Mouse (Mus musculus): ENCODE measurements around the gene Lipi. TPM values are rescaled to one million over a fixed set of nuclear protein-coding genes. Genes with fewer than 3 reads are reported as not detected.

Lipi gene
- polyA plus RNA-seq (2014; fragmentation: Nextera tagmentation; extraction: Ambion mirVana): 0.12 TPM in 1 of 2 replicates, not detected in the other

DNA sequence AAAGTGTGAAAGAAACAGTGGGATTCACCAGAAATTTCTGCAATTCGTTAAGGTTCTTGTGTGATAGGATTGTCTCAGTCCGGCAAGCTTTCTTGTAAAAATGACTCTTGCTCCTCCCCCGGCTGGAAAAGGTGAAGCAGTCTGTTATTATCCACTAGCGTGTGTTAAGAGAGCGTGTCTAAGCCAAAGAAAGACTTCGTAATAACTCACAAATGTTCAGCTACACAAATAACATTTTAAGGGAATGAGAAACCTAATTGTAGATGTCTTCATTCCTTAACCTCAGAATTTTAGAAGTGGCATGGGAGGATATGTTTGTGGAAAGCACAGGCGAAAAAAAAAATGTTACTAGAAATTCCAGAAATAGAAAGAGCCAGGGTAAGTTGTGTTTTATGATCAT lies at the start of gene Lipi:
Lipi (minus strand) TSS at position 101 of the 400 bp plus-strand sequence.
- Histone ChIP-seq H3K4me1 (ENCODE audit: control insufficient read depth, insufficient read depth, low read length) (no peaks in the 10 kb centered on the region), H3K4me3 (ENCODE audit: low read depth, low read length) (no peak within 1 kb of the TSS)
- 60% methylated on average over 7 of the region's 7 CpGs for WGBS

GRCm38 (mm10) chr16:75627862-75628261 lies 42.0 kb upstream of the Lipi start:
- no peak overlapping the region for H3K9ac ChIP-seq (replicated peaks; ENCODE audit: low read depth, low read length)
- no peak for ATAC-seq (ENCODE audit: insufficient number of reproducible peaks, insufficient read depth, low FRiP score, low read depth)
- no peak overlapping the region for H3K4me2 ChIP-seq (replicated peaks; ENCODE audit: low read depth, low read length)
- H3K4me3 ChIP-seq (ENCODE audit: low read depth, low read length): no peak overlapping the region
- H3K27me3 ChIP-seq (ENCODE audit: control insufficient read depth, insufficient read depth, low read length): no peaks in the 10 kb centered on the region
- H3K4me1 ChIP-seq (ENCODE audit: control insufficient read depth, insufficient read depth, low read length): no peaks in the 10 kb centered on the region
- H3K9me3 ChIP-seq (ENCODE audit: control insufficient read depth, low read depth, low read length): no peaks in the 10 kb centered on the region
- 88% methylated on average over 2 of the region's 2 CpGs for WGBS
- H3K27ac ChIP-seq (ENCODE audit: low read length): no peak overlapping the region
- no peaks in the 10 kb centered on the region for H3K36me3 ChIP-seq (ENCODE audit: control insufficient read depth, insufficient read depth, low read length)

More for the DNA sequence above, at the start of gene Lipi:
- H3K27ac ChIP-seq (ENCODE audit: low read length): no peak within 1 kb of the TSS
- no peaks in the 10 kb centered on the region for H3K27me3 ChIP-seq (ENCODE audit: control insufficient read depth, insufficient read depth, low read length)
- no peaks in the 10 kb centered on the region for H3K9me3 ChIP-seq (ENCODE audit: control insufficient read depth, low read depth, low read length)
- no peak within 1 kb of the TSS for H3K9ac ChIP-seq (replicated peaks; ENCODE audit: low read depth, low read length)
- H3K4me2 ChIP-seq (replicated peaks; ENCODE audit: low read depth, low read length): no peak within 1 kb of the TSS
- H3K36me3 ChIP-seq (ENCODE audit: control insufficient read depth, insufficient read depth, low read length): no peaks in the 10 kb centered on the region
- no peak for ATAC-seq (ENCODE audit: insufficient number of reproducible peaks, insufficient read depth, low FRiP score, low read depth)

DNA sequence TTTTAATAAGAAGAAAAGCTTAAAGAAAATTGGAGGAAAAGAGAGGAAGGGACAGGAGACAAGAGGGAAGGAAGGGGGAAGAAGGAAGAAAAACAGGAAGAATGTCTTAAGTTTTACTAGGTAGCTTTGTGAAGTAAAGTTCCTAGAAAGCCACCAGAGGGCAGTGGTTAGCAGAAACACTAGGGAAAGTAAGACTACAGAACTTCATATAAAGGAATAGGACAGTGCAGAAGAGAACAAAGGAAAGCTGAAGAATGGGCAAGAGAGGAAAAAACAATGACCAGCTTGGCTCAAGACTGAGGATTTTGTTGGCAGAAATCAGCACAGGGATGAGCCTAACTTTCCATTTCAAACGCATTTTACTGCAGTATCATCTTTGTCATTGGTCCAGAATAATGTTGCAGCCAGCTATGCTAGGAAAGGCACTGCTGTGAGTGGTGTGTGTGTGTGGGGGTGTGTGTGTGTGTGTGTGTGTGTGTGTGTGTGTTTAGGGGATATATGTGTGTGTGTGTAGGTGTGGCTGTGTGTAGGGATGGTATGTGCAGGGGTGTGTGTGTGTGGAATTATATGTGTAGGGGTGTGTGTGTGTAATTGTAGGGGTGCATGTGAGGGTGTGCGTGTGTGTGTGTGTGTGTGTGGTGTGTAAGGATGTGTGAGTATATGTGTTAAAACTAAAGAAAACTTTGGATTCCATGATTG lies 31.9 kb upstream of the Lipi start:
- no peaks in the 10 kb centered on the region for H3K36me3 ChIP-seq (ENCODE audit: control insufficient read depth, insufficient read depth, low read length)
- no peak overlapping the region for H3K4me3 ChIP-seq (ENCODE audit: low read depth, low read length)
- no peaks in the 10 kb centered on the region for H3K4me1 ChIP-seq (ENCODE audit: control insufficient read depth, insufficient read depth, low read length)
- WGBS: 81% methylated on average over 2 of the region's 2 CpGs
- H3K9ac ChIP-seq (replicated peaks; ENCODE audit: low read depth, low read length): no peak overlapping the region
- ATAC-seq (ENCODE audit: insufficient number of reproducible peaks, insufficient read depth, low FRiP score, low read depth): no peak
- no peak overlapping the region for H3K27ac ChIP-seq (ENCODE audit: low read length)
- H3K9me3 ChIP-seq (ENCODE audit: control insufficient read depth, low read depth, low read length): no peaks in the 10 kb centered on the region
- H3K4me2 ChIP-seq (replicated peaks; ENCODE audit: low read depth, low read length): no peak overlapping the region
- H3K27me3 ChIP-seq (ENCODE audit: control insufficient read depth, insufficient read depth, low read length): no peaks in the 10 kb centered on the region

DNA sequence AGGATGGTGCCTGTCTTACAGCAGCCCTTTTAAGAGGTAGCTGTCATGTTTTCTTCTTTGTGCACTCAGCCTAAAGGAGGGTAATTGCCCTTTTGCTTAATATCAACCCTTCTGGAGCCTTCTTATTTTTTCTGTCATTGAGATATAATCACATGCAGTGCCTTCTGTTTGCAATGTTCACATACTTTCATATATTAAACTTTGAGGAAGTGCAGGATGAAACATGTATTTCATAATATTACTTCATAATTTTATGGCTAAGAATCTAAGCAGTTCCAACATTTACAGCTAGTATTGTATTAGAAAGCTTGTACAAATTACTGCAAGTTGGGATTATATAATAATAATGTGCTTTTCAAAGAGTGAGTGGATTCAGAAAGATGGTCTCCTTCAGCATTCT lies 26.7 kb upstream of the Lipi start:
- Histone ChIP-seq H3K9ac (replicated peaks; ENCODE audit: low read depth, low read length) (no peak overlapping the region), H3K27ac (ENCODE audit: low read length) (no peak overlapping the region), H3K4me1 (ENCODE audit: control insufficient read depth, insufficient read depth, low read length) (no peaks in the 10 kb centered on the region), H3K27me3 (ENCODE audit: control insufficient read depth, insufficient read depth, low read length) (no peaks in the 10 kb centered on the region), H3K9me3 (ENCODE audit: control insufficient read depth, low read depth, low read length) (no peaks in the 10 kb centered on the region), H3K4me2 (replicated peaks; ENCODE audit: low read depth, low read length) (no peak overlapping the region), H3K4me3 (ENCODE audit: low read depth, low read length) (no peak overlapping the region), H3K36me3 (ENCODE audit: control insufficient read depth, insufficient read depth, low read length) (no peaks in the 10 kb centered on the region)
- no peak for ATAC-seq (ENCODE audit: insufficient number of reproducible peaks, insufficient read depth, low FRiP score, low read depth)

DNA sequence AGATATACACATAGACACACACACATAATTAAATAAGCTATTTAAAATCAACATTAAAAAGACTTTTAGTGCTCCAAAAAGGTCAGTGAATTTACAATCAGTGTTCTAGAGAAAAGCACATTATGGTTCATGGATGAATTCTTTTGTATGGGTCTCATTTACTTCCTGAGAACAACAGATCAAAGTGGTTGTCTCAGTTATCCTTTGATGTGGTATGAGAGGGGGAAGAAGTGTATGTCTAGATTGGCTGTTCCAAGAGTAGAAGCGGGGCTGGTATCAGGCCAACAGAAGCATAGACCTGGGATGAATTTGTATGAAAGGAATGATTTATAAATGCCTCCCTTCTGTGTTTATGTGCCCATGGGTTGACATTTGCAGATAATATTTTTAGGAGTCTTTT lies 20.6 kb upstream of the Lipi start:
- Histone ChIP-seq H3K4me1 (ENCODE audit: control insufficient read depth, insufficient read depth, low read length) (no peaks in the 10 kb centered on the region), H3K27ac (ENCODE audit: low read length) (no peak overlapping the region), H3K27me3 (ENCODE audit: control insufficient read depth, insufficient read depth, low read length) (no peaks in the 10 kb centered on the region), H3K9ac (replicated peaks; ENCODE audit: low read depth, low read length) (no peak overlapping the region), H3K4me3 (ENCODE audit: low read depth, low read length) (no peak overlapping the region), H3K9me3 (ENCODE audit: control insufficient read depth, low read depth, low read length) (no peaks in the 10 kb centered on the region), H3K36me3 (ENCODE audit: control insufficient read depth, insufficient read depth, low read length) (no peaks in the 10 kb centered on the region), H3K4me2 (replicated peaks; ENCODE audit: low read depth, low read length) (no peak overlapping the region)
- 74% methylated on average over 1 of the region's 1 CpGs for WGBS
- ATAC-seq (ENCODE audit: insufficient number of reproducible peaks, insufficient read depth, low FRiP score, low read depth): no peak

- H3K27ac ChIP-seq (ENCODE audit: low read length): no peak overlapping the region
- H3K4me2 ChIP-seq (replicated peaks; ENCODE audit: low read depth, low read length): peak overlapping the region; percentile 86
- no peak for ATAC-seq (ENCODE audit: insufficient number of reproducible peaks, insufficient read depth, low FRiP score, low read depth)
- H3K36me3 ChIP-seq (ENCODE audit: control insufficient read depth, insufficient read depth, low read length): no peaks in the 10 kb centered on the region
- H3K4me3 ChIP-seq (ENCODE audit: low read depth, low read length): peak overlapping the region; percentile 72
- H3K9me3 ChIP-seq (ENCODE audit: control insufficient read depth, low read depth, low read length): no peaks in the 10 kb centered on the region
- no peaks in the 10 kb centered on the region for H3K27me3 ChIP-seq (ENCODE audit: control insufficient read depth, insufficient read depth, low read length)
- H3K4me1 ChIP-seq (ENCODE audit: control insufficient read depth, insufficient read depth, low read length): no peaks in the 10 kb centered on the region
- 17% methylated on average over 15 of the region's 15 CpGs for WGBS
- H3K9ac ChIP-seq (replicated peaks; ENCODE audit: low read depth, low read length): no peak overlapping the region; the same call in 1 of the 2 replicates
Observed at GRCm38 (mm10) chr16:75593501-75594183, 7.8 kb upstream of the Lipi start.

GRCm38 (mm10) chr16:75592671-75593500 lies 7.0 kb upstream of the Lipi start, which contains the start of gene Rbm11:
Rbm11 (plus strand) TSS chr16:75592844.
- Histone ChIP-seq H3K27me3 (ENCODE audit: control insufficient read depth, insufficient read depth, low read length) (no peaks in the 10 kb centered on the region), H3K9ac (replicated peaks; ENCODE audit: low read depth, low read length) (peak within 1 kb of the TSS; percentile 18), H3K4me1 (ENCODE audit: control insufficient read depth, insufficient read depth, low read length) (no peaks in the 10 kb centered on the region), H3K4me2 (replicated peaks; ENCODE audit: low read depth, low read length) (peak within 1 kb of the TSS; percentile 86), H3K4me3 (ENCODE audit: low read depth, low read length) (peak within 1 kb of the TSS; percentile 72), H3K36me3 (ENCODE audit: control insufficient read depth, insufficient read depth, low read length) (no peaks in the 10 kb centered on the region), H3K9me3 (ENCODE audit: control insufficient read depth, low read depth, low read length) (no peaks in the 10 kb centered on the region), H3K27ac (ENCODE audit: low read length) (no peak within 1 kb of the TSS)
- peak; percentile 95 for ATAC-seq (ENCODE audit: insufficient number of reproducible peaks, insufficient read depth, low FRiP score, low read depth)
- WGBS: under 1% methylated on average over 50 of the region's 55 CpGs

- Histone ChIP-seq H3K9me3 (ENCODE audit: control insufficient read depth, low read depth, low read length) (no peaks in the 10 kb centered on the region), H3K27ac (ENCODE audit: low read length) (no peak overlapping the region), H3K4me2 (replicated peaks; ENCODE audit: low read depth, low read length) (no peak overlapping the region), H3K9ac (replicated peaks; ENCODE audit: low read depth, low read length) (no peak overlapping the region), H3K4me3 (ENCODE audit: low read depth, low read length) (no peak overlapping the region), H3K36me3 (ENCODE audit: control insufficient read depth, insufficient read depth, low read length) (no peaks in the 10 kb centered on the region), H3K4me1 (ENCODE audit: control insufficient read depth, insufficient read depth, low read length) (no peaks in the 10 kb centered on the region), H3K27me3 (ENCODE audit: control insufficient read depth, insufficient read depth, low read length) (no peaks in the 10 kb centered on the region)
- ATAC-seq (ENCODE audit: insufficient number of reproducible peaks, insufficient read depth, low FRiP score, low read depth): no peak
- 24% methylated on average over 3 of the region's 3 CpGs for WGBS
Observed at GRCm38 (mm10) chr16:75586466-75586865, 605 bp upstream of the Lipi start.

All from stomach, embryonic 14.5 days (tissue).